Mouse (Mus musculus): ENCODE data around the gene F830045P16Rik.

Gene F830045P16Rik

GRCm38 (mm10) chr2:129536377-129536776 lies at the start of gene F830045P16Rik:
Gene F830045P16Rik (minus strand): TSS chr2:129536602.
- DNase-seq (ENCODE audit: low read depth, low spot score) = no peak

GRCm38 (mm10) chr2:129585904-129586514 lies 49.6 kb upstream of the F830045P16Rik start:
- no peak for DNase-seq (ENCODE audit: low read depth, low spot score)

GRCm38 (mm10) chr2:129584905-129585304 lies 48.5 kb upstream of the F830045P16Rik start:
- DNase-seq (ENCODE audit: low read depth, low spot score) = no peak

DNA sequence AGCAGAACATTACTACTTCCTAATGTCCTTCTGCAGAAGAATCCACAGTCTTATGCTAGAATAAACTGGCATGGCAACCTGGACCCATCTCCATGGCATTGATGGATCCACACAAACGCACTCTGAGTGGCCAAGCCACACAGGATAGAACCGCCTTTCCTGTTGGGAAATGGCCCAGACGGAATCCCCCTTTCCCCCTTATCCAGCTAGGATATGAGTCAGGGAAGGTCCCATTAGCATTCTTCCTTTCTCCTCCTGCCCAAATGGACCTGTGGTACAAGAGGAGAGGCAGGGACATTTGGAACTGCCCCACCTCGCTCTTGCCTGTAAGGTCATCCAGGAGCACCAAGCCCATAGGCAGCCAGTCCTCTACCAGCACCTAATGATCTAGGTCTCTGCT lies 45.9 kb upstream of the F830045P16Rik start:
- no peak for DNase-seq (ENCODE audit: low read depth, low spot score)

DNA sequence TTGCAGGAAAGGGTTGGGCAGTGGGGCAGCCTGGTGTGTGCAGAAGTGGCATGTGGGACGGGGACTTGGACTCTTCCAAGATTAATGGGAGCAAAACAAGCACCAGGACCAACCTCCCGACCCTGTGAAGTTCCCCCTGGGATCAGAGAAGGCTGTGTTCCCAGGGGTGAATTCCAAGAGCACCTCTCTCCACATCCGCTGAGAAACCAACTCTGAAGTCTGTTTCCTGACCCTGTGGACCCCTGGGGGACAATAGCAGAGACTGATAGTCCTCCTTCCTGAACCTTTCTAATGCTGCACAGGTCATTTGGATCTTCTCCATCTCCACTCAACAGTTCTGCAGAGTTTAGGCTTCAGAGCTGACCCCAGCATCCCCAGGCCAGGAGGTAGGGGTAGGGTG lies 45.4 kb upstream of the F830045P16Rik start:
- DNase-seq (ENCODE audit: low read depth, low spot score) = no peak

DNA sequence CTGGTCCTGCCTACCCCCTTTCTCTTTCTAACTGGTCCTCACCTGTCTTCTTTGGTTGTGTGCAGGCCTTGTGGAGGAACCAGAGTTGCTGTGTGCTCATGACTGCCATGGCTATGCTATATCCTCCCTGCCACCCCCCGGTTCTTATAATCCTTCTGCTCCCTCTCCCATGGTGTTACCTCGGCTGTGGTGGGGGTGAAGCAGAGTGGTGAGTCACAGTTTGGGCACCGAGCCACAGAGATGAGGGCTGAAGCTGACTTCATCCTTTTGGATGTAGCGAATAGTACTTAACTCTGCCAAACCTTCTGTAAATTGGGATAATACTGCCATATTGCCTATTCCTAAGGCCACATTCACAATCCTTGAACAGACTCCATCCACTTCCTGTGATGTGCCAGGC lies 44.3 kb upstream of the F830045P16Rik start:
- DNase-seq (ENCODE audit: low read depth, low spot score) = no peak

DNA sequence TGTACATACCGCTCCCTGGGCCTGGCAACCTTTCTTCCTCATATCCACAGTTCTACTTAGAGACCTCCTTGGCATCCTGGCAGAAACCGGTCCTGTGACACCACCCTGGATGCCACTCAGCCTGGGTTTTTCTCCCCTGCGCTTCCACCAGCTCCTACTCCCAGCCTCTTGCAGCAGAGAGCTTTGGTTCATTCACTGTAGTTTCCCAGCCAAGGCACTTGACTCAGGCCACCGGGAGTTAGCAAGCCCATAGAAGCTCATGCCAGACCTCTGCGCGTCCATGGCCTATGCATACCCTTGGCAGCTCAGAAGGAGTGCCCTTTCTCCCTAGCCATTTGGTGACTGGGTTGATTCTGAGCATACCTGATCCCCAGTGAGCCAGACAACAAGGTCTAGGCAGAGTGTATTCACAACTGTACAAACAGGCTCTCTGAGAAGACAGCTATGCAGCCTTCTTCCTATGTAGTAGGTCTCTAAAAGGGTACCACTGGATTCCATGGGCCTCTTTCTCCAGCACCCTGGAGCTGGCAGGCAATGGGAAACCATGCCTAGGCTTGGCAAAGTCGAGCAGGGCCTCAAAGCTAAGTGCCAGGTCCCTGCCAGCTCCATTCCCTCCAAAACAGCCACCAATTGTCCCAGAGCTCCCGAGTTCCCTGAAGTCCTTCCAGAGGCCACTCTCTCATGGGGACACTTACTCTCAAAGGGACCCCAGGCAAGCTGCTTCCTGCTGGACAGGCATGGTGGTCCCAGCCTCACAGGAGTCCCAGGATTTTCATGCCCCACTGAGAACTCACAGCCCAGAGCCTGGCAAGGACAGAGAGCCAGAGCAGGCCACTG lies 40.4 kb upstream of the F830045P16Rik start:
- no peak for DNase-seq (ENCODE audit: low read depth, low spot score)

GRCm38 (mm10) chr2:129575113-129575512 lies 38.7 kb upstream of the F830045P16Rik start:
- DNase-seq (ENCODE audit: low read depth, low spot score) = no peak

DNA sequence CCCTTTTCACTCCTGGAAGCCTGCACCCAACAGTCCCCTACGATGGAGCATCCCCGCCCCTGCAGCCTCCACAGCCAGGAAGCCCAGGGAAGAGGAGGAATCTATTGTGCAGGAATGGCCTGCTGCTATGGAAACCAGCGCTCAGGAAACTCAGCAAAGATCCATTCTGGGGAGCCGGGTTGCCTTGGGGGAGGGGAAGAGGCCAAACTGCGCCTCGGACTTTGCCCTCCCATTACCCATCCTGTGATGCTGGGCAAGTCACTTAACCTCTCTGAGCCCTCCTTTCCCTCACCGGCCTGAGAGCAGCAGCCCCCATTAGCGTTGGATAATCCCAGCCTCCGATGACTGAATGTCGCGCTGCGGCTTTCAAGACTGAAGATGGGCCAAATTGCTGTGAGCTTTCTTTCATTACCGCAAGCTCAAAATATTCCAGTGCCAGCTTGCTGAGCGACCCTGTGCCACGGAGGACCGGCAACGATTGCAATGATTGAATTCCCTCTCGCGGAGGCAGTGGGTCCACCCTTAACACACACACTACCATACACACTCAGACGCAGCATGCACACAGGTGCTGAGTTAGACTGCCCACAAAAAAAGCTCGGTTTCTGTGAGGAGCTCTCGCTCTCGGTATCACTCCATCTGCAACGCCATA lies 38.1 kb upstream of the F830045P16Rik start:
- DNase-seq (ENCODE audit: low read depth, low spot score) = no peak

DNA sequence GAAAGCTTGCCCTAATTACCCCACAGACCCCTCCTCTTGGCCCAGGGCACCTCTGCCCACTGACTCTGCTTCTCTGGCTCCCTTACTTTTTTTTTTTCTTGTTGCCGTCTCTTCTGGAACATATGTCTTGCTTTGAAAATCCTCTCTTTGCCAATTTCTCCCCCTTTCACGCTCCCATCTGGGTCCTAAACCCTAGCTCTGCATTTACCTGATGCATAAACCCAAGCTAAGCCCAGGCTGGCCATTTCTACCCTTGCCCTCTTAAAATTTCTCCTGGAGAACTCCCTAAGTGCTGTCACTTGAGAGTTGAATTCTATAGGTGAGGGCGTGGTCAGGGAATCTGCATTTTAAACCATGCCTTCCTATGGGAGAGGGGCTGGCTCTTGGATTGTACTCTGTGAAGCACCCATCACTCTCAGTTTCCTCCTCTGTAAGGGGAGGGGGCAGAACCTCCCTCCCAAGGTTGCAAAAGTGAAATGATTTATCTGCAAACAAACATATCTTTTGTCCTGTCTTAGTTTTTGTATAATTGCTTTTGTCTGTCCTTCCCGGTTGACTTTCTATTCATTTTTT lies 37.4 kb upstream of the F830045P16Rik start:
- no peak for DNase-seq (ENCODE audit: low read depth, low spot score)

DNA sequence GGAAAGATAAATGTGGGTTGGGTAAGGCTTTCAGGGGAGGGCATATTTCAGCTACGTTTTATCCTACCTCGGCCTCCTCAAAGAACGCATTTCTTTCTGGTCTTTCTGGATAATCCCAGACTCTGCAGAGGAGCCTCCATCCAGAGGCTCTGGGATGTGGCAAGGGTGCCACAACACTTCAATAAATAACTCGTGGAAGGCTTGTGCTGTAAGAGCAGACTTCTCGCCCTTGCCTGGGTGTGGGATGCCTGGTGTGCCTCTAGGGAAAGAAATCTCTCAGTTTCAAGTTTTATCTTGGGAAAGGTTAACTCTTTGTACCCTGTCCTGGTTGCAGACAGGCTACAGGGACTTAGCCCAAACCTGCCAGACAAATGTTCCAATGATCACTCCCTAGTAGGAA lies 33.2 kb upstream of the F830045P16Rik start:
- no peak for DNase-seq (ENCODE audit: low read depth, low spot score)

DNA sequence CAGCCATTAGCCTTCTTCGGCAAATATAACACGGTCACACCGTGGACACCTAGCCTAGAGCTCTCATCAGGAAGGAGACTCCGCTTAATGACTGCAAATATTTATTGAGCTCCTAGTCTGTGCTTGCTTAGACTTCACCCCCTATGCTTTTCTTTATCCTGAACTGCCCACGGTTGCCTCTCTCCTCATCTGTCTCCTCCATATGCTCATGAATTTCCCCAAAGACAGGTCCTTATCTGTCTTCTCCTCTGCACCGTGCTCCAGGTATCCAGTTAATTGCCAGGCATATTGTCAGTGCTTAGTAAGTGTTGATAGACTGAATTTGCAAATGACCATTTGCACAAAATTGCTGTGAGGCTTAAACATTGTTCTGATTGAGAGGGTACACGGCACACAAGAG lies 32.7 kb upstream of the F830045P16Rik start:
- no peak for DNase-seq (ENCODE audit: low read depth, low spot score)

GRCm38 (mm10) chr2:129563944-129564709 lies 27.7 kb upstream of the F830045P16Rik start:
- DNase-seq (ENCODE audit: low read depth, low spot score) = no peak

DNA sequence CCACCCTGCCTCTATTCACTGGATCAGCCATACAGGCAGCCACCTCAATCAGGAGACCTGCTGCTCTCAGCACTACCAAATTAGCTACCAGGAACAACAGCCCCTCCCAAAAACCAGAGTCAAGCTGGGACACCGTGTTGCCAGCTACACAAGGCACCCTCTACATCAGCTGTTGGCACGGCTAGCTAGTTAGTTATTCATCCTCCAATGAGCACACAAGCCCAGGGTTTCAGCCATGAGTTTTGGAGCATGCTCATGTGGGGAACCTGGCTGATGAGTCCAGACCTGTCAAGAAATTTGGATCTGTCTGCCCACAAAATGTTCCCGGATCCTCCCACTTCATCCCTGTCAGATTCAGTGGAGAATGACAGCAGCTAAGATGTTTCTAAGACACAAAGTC lies 25.4 kb upstream of the F830045P16Rik start:
- DNase-seq (ENCODE audit: low read depth, low spot score) = no peak

DNA sequence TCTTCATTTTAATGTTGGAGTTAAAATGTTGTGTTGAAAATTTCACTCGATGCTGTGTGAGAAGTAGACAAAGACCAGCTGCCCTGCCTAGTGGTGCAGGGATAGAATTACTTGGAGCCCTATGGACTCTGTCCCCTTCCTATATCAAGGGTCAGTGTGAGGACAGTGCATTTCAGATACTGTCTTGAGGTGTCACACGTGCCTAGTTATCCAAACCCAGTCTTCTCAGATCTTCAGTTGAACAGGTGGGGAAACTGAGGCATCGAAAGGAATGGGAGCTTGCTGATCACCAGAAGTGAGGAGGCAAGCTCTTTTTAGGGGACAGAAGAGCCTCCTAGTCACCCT lies 22.4 kb upstream of the F830045P16Rik start:
- DNase-seq (ENCODE audit: low read depth, low spot score) = no peak

DNA sequence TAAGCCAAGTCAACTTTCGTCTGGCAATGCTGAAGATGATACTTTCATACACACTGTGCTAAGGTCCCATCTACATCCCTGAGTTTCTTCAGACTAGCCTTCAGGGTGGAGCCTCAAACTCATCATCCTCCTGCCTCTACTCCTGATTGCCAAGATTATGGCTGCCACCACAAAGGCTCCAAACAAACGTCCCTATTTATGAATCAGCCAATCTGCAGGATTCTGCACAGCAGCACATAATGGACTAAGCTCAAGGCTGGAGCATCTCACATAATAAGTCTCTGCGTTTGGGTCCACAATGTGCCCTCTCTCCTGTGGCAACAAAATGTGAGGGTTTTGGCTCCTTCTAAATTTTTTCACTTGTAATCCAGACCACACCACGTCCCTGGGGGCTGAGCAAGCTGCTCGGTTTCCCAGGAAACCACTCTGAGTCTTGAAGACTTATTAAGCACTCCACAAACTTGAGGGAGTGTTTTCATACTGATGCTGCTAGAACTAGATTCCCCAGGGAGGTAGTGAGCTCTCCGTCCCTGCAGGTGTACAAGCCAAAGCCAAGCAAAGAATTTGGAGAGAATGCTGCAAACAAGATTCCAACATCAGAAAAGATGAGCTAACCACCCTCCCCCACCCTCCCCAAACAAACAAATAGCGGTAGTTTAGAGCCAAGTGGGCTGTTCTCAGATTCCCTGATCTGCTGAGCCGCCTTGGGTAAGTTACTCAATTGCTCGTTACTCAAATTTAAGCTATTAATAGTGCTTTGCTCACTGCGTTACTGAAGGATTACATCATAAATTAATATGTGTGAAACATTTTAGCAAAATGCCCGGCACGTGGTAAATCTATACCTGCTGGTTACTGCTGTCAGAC lies 21.8 kb upstream of the F830045P16Rik start:
- no peak for DNase-seq (ENCODE audit: low read depth, low spot score)

DNA sequence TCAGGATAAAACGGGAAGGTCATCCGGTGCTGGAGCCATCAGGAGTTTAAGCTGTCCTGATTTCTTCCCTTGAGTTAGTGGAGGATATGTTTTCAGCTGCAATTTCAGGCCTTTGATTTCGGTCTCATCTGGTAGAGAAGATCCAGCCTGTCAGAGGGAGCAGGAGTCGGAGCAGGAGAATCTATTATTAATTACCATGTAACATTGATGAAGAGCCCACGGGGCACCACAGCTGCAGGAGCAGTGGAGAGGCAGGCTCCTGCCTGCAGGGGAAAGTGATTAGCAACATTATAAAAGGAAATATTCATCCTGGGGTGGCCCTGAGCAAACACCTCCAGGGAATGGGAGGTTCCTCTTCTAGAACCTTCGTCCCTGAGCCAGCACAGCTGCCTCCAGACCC lies 19.7 kb upstream of the F830045P16Rik start:
- DNase-seq (ENCODE audit: low read depth, low spot score) = no peak

- DNase-seq (ENCODE audit: low read depth, low spot score) = no peak
These were observed 14.4 kb upstream of the F830045P16Rik start for GRCm38 (mm10) chr2:129550781-129551180.

DNA sequence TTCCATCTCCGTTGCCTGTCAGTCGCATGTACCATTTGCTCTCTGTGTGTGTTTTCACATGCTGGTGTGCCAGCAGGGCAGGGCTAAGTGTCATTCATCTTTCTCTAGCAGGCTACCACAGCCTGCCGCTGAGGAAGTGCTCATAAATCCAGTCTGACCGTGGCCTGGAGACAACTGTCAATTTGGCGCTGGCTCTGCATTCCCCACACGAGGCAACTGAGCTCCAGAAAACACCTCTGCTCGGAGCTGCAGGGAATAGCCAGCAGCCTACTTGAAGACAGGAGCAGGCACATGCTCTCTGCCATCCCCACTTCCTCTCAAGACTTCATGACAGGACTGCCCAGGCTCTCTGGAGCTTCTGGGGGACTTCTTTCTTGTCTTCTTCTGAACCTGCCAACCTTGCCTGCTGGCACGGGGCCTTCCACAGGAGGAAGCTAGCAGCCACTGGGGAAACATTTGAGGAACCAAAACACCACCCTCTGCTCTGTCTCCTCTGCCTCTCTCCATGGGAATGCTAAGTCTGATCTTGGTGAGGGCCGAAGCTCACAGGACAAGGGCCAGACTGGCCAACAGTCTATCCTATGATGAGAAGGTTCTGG lies 13.2 kb upstream of the F830045P16Rik start:
- no peak for DNase-seq (ENCODE audit: low read depth, low spot score)

- no peak for DNase-seq (ENCODE audit: low read depth, low spot score)
These were observed 10.4 kb upstream of the F830045P16Rik start for GRCm38 (mm10) chr2:129546772-129547171.
